8 mouse cellular contexts compared by ENCODE assay signal in the genomic region with DNA sequence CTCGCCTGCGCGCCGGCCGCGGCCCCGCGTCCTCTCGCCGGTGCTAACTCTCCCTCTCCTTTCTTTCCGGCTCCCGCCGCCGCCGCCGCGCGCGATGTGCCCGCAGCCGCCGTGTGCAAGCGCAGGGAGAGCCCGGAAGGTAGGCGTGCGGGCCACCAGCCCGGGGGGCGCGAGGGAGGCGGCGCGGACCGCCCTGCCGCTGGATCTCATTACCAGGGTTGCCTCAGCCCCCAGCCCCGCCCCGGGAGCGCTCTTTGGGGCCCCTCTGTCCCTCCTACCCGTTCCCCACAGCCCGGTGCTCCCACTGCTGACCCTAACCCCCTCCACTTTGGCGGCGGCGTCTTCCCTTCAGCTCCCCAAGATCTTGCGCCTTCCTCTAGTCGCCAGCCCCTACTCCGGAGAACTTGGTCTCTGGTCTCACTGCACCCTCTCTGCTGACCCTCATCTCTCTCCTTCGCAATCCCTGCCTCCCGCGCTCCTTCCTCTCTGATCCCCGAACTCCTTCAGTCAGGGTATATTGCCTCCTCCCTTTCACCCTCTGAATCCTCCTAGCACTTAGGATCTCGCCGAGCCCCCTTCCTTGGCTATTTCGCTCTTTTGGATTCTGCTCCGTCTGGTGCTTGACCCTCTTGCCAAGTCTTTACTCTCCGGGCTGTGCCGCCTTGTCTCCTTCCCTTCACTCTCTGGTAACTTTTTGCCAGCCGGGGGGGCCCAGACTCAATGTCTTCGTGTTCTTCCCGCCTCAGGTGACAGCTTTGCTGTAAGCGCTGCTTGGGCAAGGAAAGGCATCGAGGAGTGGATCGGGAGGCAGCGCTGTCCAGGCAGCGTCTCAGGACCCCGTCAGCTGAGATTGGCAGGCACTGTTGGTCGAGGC. TPM values are rescaled to one million over a fixed set of nuclear protein-coding genes. Genes with fewer than 3 reads are reported as not detected.
A peak's percentile ranks its signal among the peaks of the same experiment; 100 is the strongest.
DNase-seq lines count a peak whose midpoint lies in the region; ATAC-seq and TF ChIP-seq lines count a peak whose summit lies in the region.

No protein-coding gene starts in this region.

- peak overlapping the region; percentile 93 for H3K4me2 ChIP-seq in lung, embryonic 14.5 days
- peak overlapping the region; percentile 99 for H3K4me2 ChIP-seq in forebrain, postnatal 0 days (ENCODE audit: low read depth)
- H3K4me2 ChIP-seq in limb, embryonic 13.5 days (replicated peaks) = peak overlapping the region; percentile 91

- no peaks in the 10 kb centered on the region for H3K9me3 ChIP-seq in lung, embryonic 14.5 days (ENCODE audit: low read depth, low read length)
- no peaks in the 10 kb centered on the region for H3K9me3 ChIP-seq in forebrain, postnatal 0 days (ENCODE audit: low read length)
- H3K9me3 ChIP-seq in limb, embryonic 13.5 days = no peaks in the 10 kb centered on the region

- H3K27ac ChIP-seq in lung, embryonic 14.5 days (ENCODE audit: low read depth) = peak overlapping the region; percentile 81
- H3K27ac ChIP-seq in forebrain, postnatal 0 days (ENCODE audit: low read depth, low read length) = no peak overlapping the region; the same call in 1 of the 2 replicates
- H3K27ac ChIP-seq in limb, embryonic 13.5 days = peak overlapping the region; percentile 81

- ATAC-seq in CD4-positive, CD25-positive, alpha-beta regulatory T cell, adult 4 months = no peak
- peak; percentile 42; the same call in 1 of the 2 replicates for ATAC-seq in lung, embryonic 14.5 days (ENCODE audit: insufficient read depth)
- ATAC-seq in forebrain, postnatal 0 days = peak; percentile 62
- peak; percentile 41; the same call in 1 of the 2 replicates for ATAC-seq in limb, embryonic 13.5 days (ENCODE audit: low FRiP score, low read depth)

- DNase-seq in CD4-positive, CD25-positive, alpha-beta regulatory T cell, adult 2 months (ENCODE audit: low read depth, low spot score) = peak; percentile 40
- DNase-seq in lung, embryonic 14.5 days = no peak
- DNase-seq in lung, postnatal 25 days (ENCODE audit: low spot score) = no peak
- DNase-seq in forebrain, postnatal 0 days = peak; percentile 41
- DNase-seq in naive thymus-derived CD4-positive, alpha-beta T cell, adult 2 months (ENCODE audit: low read depth) = peak; percentile 29
- DNase-seq in ovary, adult 18-20 months (ENCODE audit: low spot score) = no peak

- H3K4me1 ChIP-seq in lung, embryonic 14.5 days (ENCODE audit: insufficient read depth) = peaks cover 21% of the 10 kb centered on the region
- H3K4me1 ChIP-seq in forebrain, postnatal 0 days (ENCODE audit: insufficient read depth) = no peaks in the 10 kb centered on the region; the same call in none of the 2 replicates
- H3K4me1 ChIP-seq in limb, embryonic 13.5 days = peaks cover 57% of the 10 kb centered on the region

- H3K4me3 ChIP-seq in lung, embryonic 14.5 days (ENCODE audit: low read depth, low read length) = peak overlapping the region; percentile 83
- peak overlapping the region; percentile 72 for H3K4me3 ChIP-seq in forebrain, postnatal 0 days (ENCODE audit: low read depth, low read length)
- H3K4me3 ChIP-seq in limb, embryonic 13.5 days = peak overlapping the region; percentile 84

- WGBS in lung, embryonic 14.5 days = under 1% methylated on average over 64 of the region's 65 CpGs
- 1% methylated on average over 47 of the region's 65 CpGs for WGBS in forebrain, postnatal 0 days
- WGBS in limb, embryonic 13.5 days = under 1% methylated on average over 41 of the region's 65 CpGs

- H3K27me3 ChIP-seq in lung, embryonic 14.5 days (ENCODE audit: insufficient read depth, low read length) = peaks cover 5% of the 10 kb centered on the region; the same call in 1 of the 2 replicates
- no peaks in the 10 kb centered on the region for H3K27me3 ChIP-seq in forebrain, postnatal 0 days (ENCODE audit: insufficient read depth, low read length)
- H3K27me3 ChIP-seq in limb, embryonic 13.5 days = peaks cover 16% of the 10 kb centered on the region

- peaks cover 13% of the 10 kb centered on the region for H3K36me3 ChIP-seq in lung, embryonic 14.5 days (ENCODE audit: insufficient read depth)
- H3K36me3 ChIP-seq in forebrain, postnatal 0 days (ENCODE audit: insufficient read depth) = no peaks in the 10 kb centered on the region
- no peaks in the 10 kb centered on the region for H3K36me3 ChIP-seq in limb, embryonic 13.5 days

- TF ChIP-seq CTCF in lung, embryonic 14.5 days (IDR thresholded peaks at IDR 0.05; ENCODE audit: low read depth) = no peak
- TF ChIP-seq CTCF in forebrain, postnatal 0 days (IDR thresholded peaks at IDR 0.05; ENCODE audit: low read depth) = no peak

- H3K9ac ChIP-seq in lung, embryonic 14.5 days = peak overlapping the region; percentile 86
- peak overlapping the region; percentile 57 for H3K9ac ChIP-seq in forebrain, postnatal 0 days
- peak overlapping the region; percentile 91 for H3K9ac ChIP-seq in limb, embryonic 13.5 days

RNA-seq across cellular contexts. Expression of gene Nkd1, which starts 0.6 kb away (rescaled TPM):
- not detected for polyA plus RNA-seq in CD4-positive, CD25-positive, alpha-beta regulatory T cell, adult 4 months (2017; shearing (Covaris generic))
- polyA plus RNA-seq in lung, embryonic 14.5 days (2014; fragmentation: Nextera tagmentation; extraction: Ambion mirVana) = 53.6 and 63.4 TPM in 2 replicates
- 18.8 and 22.8 TPM in 2 replicates for total RNA-seq in forebrain, postnatal 0 days (2014; rRNA removed)
- 30.5 and 33.6 TPM in 2 replicates for polyA plus RNA-seq in forebrain, postnatal 0 days (2015; fragmentation: Nextera tagmentation; extraction: Ambion mirVana)
- 58.4 and 64.2 TPM in 2 replicates for polyA plus RNA-seq in limb, embryonic 13.5 days (2015; fragmentation: Nextera tagmentation; extraction: Ambion mirVana)

Comparison
In these comparisons a context has a peak if more than half of its experiments do, and no peak if none do; other contexts are left out.
1. DNase-seq: peak in CD4-positive, CD25-positive, alpha-beta regulatory T cell, adult 2 months (single experiment), forebrain, postnatal 0 days (single experiment) and naive thymus-derived CD4-positive, alpha-beta T cell, adult 2 months (single experiment); none in lung, embryonic 14.5 days (single experiment), lung, postnatal 25 days (single experiment) and ovary, adult 18-20 months (single experiment).
2. RNA of gene Nkd1, which starts 0.6 kb away (polyA plus RNA-seq): 58.4 to 64.2 TPM in limb, embryonic 13.5 days, 53.6 to 63.4 TPM in lung, embryonic 14.5 days and 30.5 to 33.6 TPM in forebrain, postnatal 0 days; not detected in CD4-positive, CD25-positive, alpha-beta regulatory T cell, adult 4 months; every median in the first group is over 10 times any median in the second.
3. Peak in every context shown above with its lines, with median percentiles within 50 percentile points of each other: H3K4me2 ChIP-seq, H3K4me3 ChIP-seq and H3K9ac ChIP-seq.